Comparison of ENCODE assay signal across 8 mouse cellular contexts in the genomic region with DNA sequence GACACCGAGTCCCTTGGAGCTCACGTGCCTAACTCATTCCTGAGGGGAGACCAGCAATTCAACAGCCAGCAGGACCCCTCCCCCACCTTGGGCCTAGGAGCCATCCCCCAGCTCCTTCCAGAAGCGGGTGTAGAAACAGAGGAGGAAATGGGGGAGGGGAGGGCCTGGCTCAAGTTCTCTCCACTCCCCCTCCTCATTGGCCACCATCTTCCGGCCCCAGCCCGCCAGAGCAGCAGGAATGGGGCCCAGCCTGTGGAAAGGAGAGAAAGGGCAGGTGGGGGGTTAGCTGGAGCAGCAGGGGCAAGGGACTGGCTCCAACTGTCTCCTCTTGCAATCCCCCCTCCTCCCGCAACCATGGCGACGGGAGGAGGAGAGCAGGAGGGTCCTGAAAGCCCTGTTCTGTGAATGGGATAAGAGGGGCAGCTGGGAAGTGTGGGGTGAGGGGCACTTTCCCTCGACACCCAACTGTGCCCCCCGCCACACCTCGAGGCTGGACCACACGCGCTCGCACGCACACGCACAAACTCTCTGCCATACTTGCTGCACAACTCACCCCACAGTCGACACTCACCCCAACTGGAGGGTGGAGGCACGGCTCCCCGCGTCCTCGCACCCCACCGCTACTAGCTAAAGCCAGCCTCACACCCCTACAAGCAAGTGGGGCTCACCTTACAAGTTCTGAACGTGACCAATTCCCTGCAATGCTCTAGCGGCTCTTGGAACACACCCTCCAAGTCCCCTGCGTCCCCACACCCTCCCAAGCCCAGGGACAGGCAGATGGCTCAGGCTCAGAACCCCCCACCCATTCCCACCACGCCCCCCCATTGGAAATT. TPM values are rescaled to one million over a fixed set of nuclear protein-coding genes. Genes with fewer than 3 reads are reported as not detected.
A peak's percentile ranks its signal among the peaks of the same experiment; 100 is the strongest.
DNase-seq lines count a peak whose midpoint lies in the region; ATAC-seq and TF ChIP-seq lines count a peak whose summit lies in the region.

No protein-coding gene starts in this region.

- peak overlapping the region; percentile 72 for H3K4me3 ChIP-seq in embryonic fibroblast, embryonic 13.5 days (ENCODE audit: insufficient read depth, low read length)
- H3K4me3 ChIP-seq in hindbrain, embryonic 16.5 days (ENCODE audit: low read length) = peak overlapping the region; percentile 92
- peak overlapping the region; percentile 94 for H3K4me3 ChIP-seq in lung, embryonic 14.5 days (ENCODE audit: low read depth, low read length)
- peak overlapping the region; percentile 67 for H3K4me3 ChIP-seq in olfactory bulb, adult 2 months (ENCODE audit: insufficient read depth, low read depth, low read length)

- TF ChIP-seq POLR2A in embryonic fibroblast, embryonic 13.5 days (IDR thresholded peaks at IDR 0.05; ENCODE audit: low read depth, low read length) = peak; percentile 49
- no peak for TF ChIP-seq POLR2A in olfactory bulb, adult 2 months (IDR thresholded peaks at IDR 0.05; ENCODE audit: insufficient read depth, low read depth, low read length)

- H3K27ac ChIP-seq in embryonic fibroblast, embryonic 13.5 days (ENCODE audit: insufficient read depth, low read length) = peak overlapping the region; percentile 84
- H3K27ac ChIP-seq in hindbrain, embryonic 16.5 days (ENCODE audit: low read depth, low read length) = peak overlapping the region; percentile 99
- peak overlapping the region; percentile 100 for H3K27ac ChIP-seq in lung, embryonic 14.5 days (ENCODE audit: low read depth)
- peak overlapping the region; percentile 46; the same call in 1 of the 2 replicates for H3K27ac ChIP-seq in olfactory bulb, adult 2 months (ENCODE audit: insufficient read depth, low read depth, low read length)

- WGBS in hindbrain, embryonic 16.5 days = 0% methylated on average over 26 of the region's 26 CpGs
- WGBS in lung, embryonic 14.5 days = 1% methylated on average over 25 of the region's 26 CpGs
- WGBS in olfactory bulb, adult 2 months = 2% methylated on average over 26 of the region's 26 CpGs

- H3K4me2 ChIP-seq in hindbrain, embryonic 16.5 days (ENCODE audit: low read length) = peak overlapping the region; percentile 92
- H3K4me2 ChIP-seq in lung, embryonic 14.5 days = peak overlapping the region; percentile 94

- DNase-seq in kidney, adult 18-20 months = peak; percentile 17
- DNase-seq in kidney, adult 8-10 months = no peak
- peak; percentile 99 for DNase-seq in R1 (ENCODE audit: low read depth, low spot score)
- peak; percentile 91 for DNase-seq in lung, embryonic 14.5 days

- H3K9me3 ChIP-seq in hindbrain, embryonic 16.5 days (ENCODE audit: control insufficient read depth, low read length) = no peaks in the 10 kb centered on the region
- H3K9me3 ChIP-seq in lung, embryonic 14.5 days (ENCODE audit: low read depth, low read length) = no peaks in the 10 kb centered on the region

- H3K4me1 ChIP-seq in embryonic fibroblast, embryonic 13.5 days (ENCODE audit: control insufficient read depth, insufficient read depth, low read length) = peaks cover 4% of the 10 kb centered on the region
- peaks cover 38% of the 10 kb centered on the region for H3K4me1 ChIP-seq in hindbrain, embryonic 16.5 days (ENCODE audit: control insufficient read depth, insufficient read depth, low read depth, low read length)
- H3K4me1 ChIP-seq in lung, embryonic 14.5 days (ENCODE audit: insufficient read depth) = peaks cover 20% of the 10 kb centered on the region
- peaks cover 32% of the 10 kb centered on the region for H3K4me1 ChIP-seq in olfactory bulb, adult 2 months (ENCODE audit: control insufficient read depth, insufficient read depth, low read length)

- peak; percentile 78 for ATAC-seq in hindbrain, embryonic 16.5 days
- ATAC-seq in lung, embryonic 14.5 days (ENCODE audit: insufficient read depth) = peak; percentile 59
- ATAC-seq in erythroid progenitor cell, adult 5-6 weeks (replicated peaks; ENCODE audit: low FRiP score, poor library complexity, severe bottlenecking) = no peak

- no peak for TF ChIP-seq CTCF in embryonic fibroblast, embryonic 13.5 days (IDR thresholded peaks at IDR 0.05; ENCODE audit: borderline replicate concordance, insufficient read depth, low read length)
- TF ChIP-seq CTCF in lung, embryonic 14.5 days (IDR thresholded peaks at IDR 0.05; ENCODE audit: low read depth) = no peak
- no peak for TF ChIP-seq CTCF in olfactory bulb, adult 2 months (IDR thresholded peaks at IDR 0.05; ENCODE audit: insufficient read depth, low read depth, low read length)

- no peaks in the 10 kb centered on the region for H3K27me3 ChIP-seq in hindbrain, embryonic 16.5 days (replicated peaks; ENCODE audit: control insufficient read depth, insufficient read depth, low read length)
- no peaks in the 10 kb centered on the region for H3K27me3 ChIP-seq in lung, embryonic 14.5 days (ENCODE audit: insufficient read depth, low read length)

- no peaks in the 10 kb centered on the region for H3K36me3 ChIP-seq in hindbrain, embryonic 16.5 days (ENCODE audit: control insufficient read depth, insufficient read depth, low read length)
- peaks cover 21% of the 10 kb centered on the region for H3K36me3 ChIP-seq in lung, embryonic 14.5 days (ENCODE audit: insufficient read depth)

- H3K9ac ChIP-seq in hindbrain, embryonic 16.5 days (ENCODE audit: low read depth, low read length) = peak overlapping the region; percentile 97
- H3K9ac ChIP-seq in lung, embryonic 14.5 days = peak overlapping the region; percentile 100

RNA-seq across cellular contexts. Expression of a gene that starts 0.8 kb away (rescaled TPM):
- polyA plus RNA-seq in embryonic fibroblast, embryonic 13.5 days (2011; ENCODE audit: insufficient read length, low read depth, missing spikeins) = 2.7 and 4.9 TPM in 2 replicates
- polyA plus RNA-seq in hindbrain, embryonic 16.5 days (2015; fragmentation: Nextera tagmentation; extraction: Ambion mirVana) = 4.9 and 6.7 TPM in 2 replicates
- polyA plus RNA-seq in lung, embryonic 14.5 days (2014; fragmentation: Nextera tagmentation; extraction: Ambion mirVana) = 4.7 and 4.9 TPM in 2 replicates
- polyA plus RNA-seq in olfactory bulb, adult 2 months (2012; ENCODE audit: insufficient read depth, insufficient read length, low replicate concordance, missing spikeins) = not detected in 2 replicates
- not detected in 2 replicates for total RNA-seq in erythroid progenitor cell, adult 5-6 weeks (2015; ENCODE audit: low replicate concordance)
- not detected in 2 replicates for total RNA-seq in erythroid progenitor cell, adult 5-6 weeks (2017; ENCODE audit: low replicate concordance)

RNA-seq across cellular contexts. Expression of a gene that starts 8.8 kb away (rescaled TPM):
- 1.3 and 4.6 TPM in 2 replicates for polyA plus RNA-seq in embryonic fibroblast, embryonic 13.5 days (2011; ENCODE audit: insufficient read length, low read depth, missing spikeins)
- polyA plus RNA-seq in hindbrain, embryonic 16.5 days (2015; fragmentation: Nextera tagmentation; extraction: Ambion mirVana) = 16.9 and 19.9 TPM in 2 replicates
- 6.4 and 7.4 TPM in 2 replicates for polyA plus RNA-seq in lung, embryonic 14.5 days (2014; fragmentation: Nextera tagmentation; extraction: Ambion mirVana)
- polyA plus RNA-seq in olfactory bulb, adult 2 months (2012; ENCODE audit: insufficient read depth, insufficient read length, low replicate concordance, missing spikeins) = 194 TPM in 1 of 2 replicates, not detected in the other
- 377 and 399 TPM in 2 replicates for total RNA-seq in erythroid progenitor cell, adult 5-6 weeks (2015; ENCODE audit: low replicate concordance)
- total RNA-seq in erythroid progenitor cell, adult 5-6 weeks (2017; ENCODE audit: low replicate concordance) = 327 and 382 TPM in 2 replicates

RNA-seq across cellular contexts. Expression of a gene that starts 15.5 kb away (rescaled TPM):
- 8.9 and 10.4 TPM in 2 replicates for polyA plus RNA-seq in embryonic fibroblast, embryonic 13.5 days (2011; ENCODE audit: insufficient read length, low read depth, missing spikeins)
- polyA plus RNA-seq in hindbrain, embryonic 16.5 days (2015; fragmentation: Nextera tagmentation; extraction: Ambion mirVana) = 18.7 and 20.5 TPM in 2 replicates
- 25.6 and 28.1 TPM in 2 replicates for polyA plus RNA-seq in lung, embryonic 14.5 days (2014; fragmentation: Nextera tagmentation; extraction: Ambion mirVana)
- not detected in 2 replicates for polyA plus RNA-seq in olfactory bulb, adult 2 months (2012; ENCODE audit: insufficient read depth, insufficient read length, low replicate concordance, missing spikeins)
- total RNA-seq in erythroid progenitor cell, adult 5-6 weeks (2015; ENCODE audit: low replicate concordance) = 67.4 and 70.0 TPM in 2 replicates
- 26.2 and 54.4 TPM in 2 replicates for total RNA-seq in erythroid progenitor cell, adult 5-6 weeks (2017; ENCODE audit: low replicate concordance)

RNA-seq across cellular contexts. Expression of a gene that starts 27.7 kb away (rescaled TPM):
- polyA plus RNA-seq in embryonic fibroblast, embryonic 13.5 days (2011; ENCODE audit: insufficient read length, low read depth, missing spikeins) = 76.6 and 78.8 TPM in 2 replicates
- 15.2 and 18.2 TPM in 2 replicates for polyA plus RNA-seq in hindbrain, embryonic 16.5 days (2015; fragmentation: Nextera tagmentation; extraction: Ambion mirVana)
- polyA plus RNA-seq in lung, embryonic 14.5 days (2014; fragmentation: Nextera tagmentation; extraction: Ambion mirVana) = 30.8 and 31.0 TPM in 2 replicates
- not detected in 2 replicates for polyA plus RNA-seq in olfactory bulb, adult 2 months (2012; ENCODE audit: insufficient read depth, insufficient read length, low replicate concordance, missing spikeins)
- total RNA-seq in erythroid progenitor cell, adult 5-6 weeks (2015; ENCODE audit: low replicate concordance) = 67.0 and 77.5 TPM in 2 replicates
- 83.7 and 85.0 TPM in 2 replicates for total RNA-seq in erythroid progenitor cell, adult 5-6 weeks (2017; ENCODE audit: low replicate concordance)

RNA-seq across cellular contexts. Expression of a gene that starts 32.6 kb away (rescaled TPM):
- polyA plus RNA-seq in embryonic fibroblast, embryonic 13.5 days (2011; ENCODE audit: insufficient read length, low read depth, missing spikeins) = 27.3 and 40.2 TPM in 2 replicates
- polyA plus RNA-seq in hindbrain, embryonic 16.5 days (2015; fragmentation: Nextera tagmentation; extraction: Ambion mirVana) = 40.8 and 42.3 TPM in 2 replicates
- polyA plus RNA-seq in lung, embryonic 14.5 days (2014; fragmentation: Nextera tagmentation; extraction: Ambion mirVana) = 65.4 and 70.3 TPM in 2 replicates
- polyA plus RNA-seq in olfactory bulb, adult 2 months (2012; ENCODE audit: insufficient read depth, insufficient read length, low replicate concordance, missing spikeins) = not detected in 2 replicates
- 0.72 and 12.6 TPM in 2 replicates for total RNA-seq in erythroid progenitor cell, adult 5-6 weeks (2015; ENCODE audit: low replicate concordance)
- total RNA-seq in erythroid progenitor cell, adult 5-6 weeks (2017; ENCODE audit: low replicate concordance) = 1.8 and 3.8 TPM in 2 replicates

Comparison
In these comparisons a context has a peak if more than half of its experiments do, and no peak if none do; other contexts are left out.
1. DNase-seq: peak in kidney, adult 18-20 months (single experiment), R1 (single experiment) and lung, embryonic 14.5 days (single experiment); none in kidney, adult 8-10 months (0 of 2).
2. H3K27ac ChIP-seq: peak in every context shown above with its lines; median percentile 100 in lung, embryonic 14.5 days; 99 in hindbrain, embryonic 16.5 days; 84 in embryonic fibroblast, embryonic 13.5 days; 46 in olfactory bulb, adult 2 months.
3. Peak in every context shown above with its lines, with median percentiles within 50 percentile points of each other: H3K4me3 ChIP-seq.